Mouse (Mus musculus) CH12.LX (cell line): ENCODE measurements around the gene Pvalb. TPM values are rescaled to one million over a fixed set of nuclear protein-coding genes. Genes with fewer than 3 reads are reported as not detected.

Experiments used
- DNase-seq: peaks from one replicate; pipeline ENCODE4 v3.0.0-alpha.2; 2013; ENCODE audit errors: extremely low read depth
- H3K27ac ChIP-seq: 2 replicates; pipeline ENCODE4 v1.5.1; 2012; ENCODE audit warnings: low read depth, mild to moderate bottlenecking, control low read depth, moderate library complexity; ENCODE audit not compliant: insufficient read depth
- H3K27me3 ChIP-seq: replicated peaks from 2 replicates; pipeline ENCODE3; 2012; ENCODE audit warnings: inconsistent platforms
- H3K36me3 ChIP-seq, 2 experiments: replicated peaks in 1 of 2; 2 replicates each; pipeline versions ENCODE3 to v1.6.1; 2012; ENCODE audit warnings: inconsistent platforms in 1 of 2, low read length in 1 of 2, mild to moderate bottlenecking in 1 of 2, mixed read lengths in 1 of 2, moderate library complexity in 1 of 2; ENCODE audit not compliant: control insufficient read depth in 1 of 2, insufficient read depth in 1 of 2
- H3K4me1 ChIP-seq, 2 experiments: 2 replicates each; pipeline ENCODE4 v1.6.1; 2012; ENCODE audit warnings: inconsistent platforms in 1 of 2, moderate library complexity in 1 of 2; ENCODE audit not compliant: insufficient read depth in 2 of 2, control insufficient read depth in 1 of 2
- H3K4me2 ChIP-seq: 2 replicates; pipeline ENCODE4 v1.6.1; 2012; ENCODE audit warnings: low read depth, mild to moderate bottlenecking, control low read depth; ENCODE audit not compliant: poor library complexity, insufficient read depth, severe bottlenecking
- H3K4me3 ChIP-seq, 3 experiments: fragments of 150-350 bp in 1 of 3; sonication (generic) in 1 of 3; replicated peaks in 1 of 3; 2 replicates each; pipeline versions ENCODE3 to v1.5.1; 2011 to 2012; ENCODE audit warnings: low read depth in 2 of 3, low read length in 2 of 3, mild to moderate bottlenecking in 2 of 3, moderate library complexity in 2 of 3, control low read depth in 1 of 3, improper control_type of control experiment in 1 of 3, inconsistent platforms in 1 of 3, mixed read lengths in 1 of 3; ENCODE audit not compliant: poor library complexity in 1 of 3
- H3K79me2 ChIP-seq: replicated peaks from 2 replicates; pipeline ENCODE4 v1.6.1; 2012; ENCODE audit warnings: mild to moderate bottlenecking, moderate library complexity; ENCODE audit not compliant: control insufficient read depth, poor library complexity, insufficient read depth, severe bottlenecking; ENCODE audit errors: extremely low read depth
- H3K9ac ChIP-seq: 2 replicates; pipeline ENCODE4 v1.6.1; 2012; ENCODE audit warnings: low read depth, mild to moderate bottlenecking, control low read depth, moderate library complexity; ENCODE audit not compliant: insufficient read depth
- H3K9me3 ChIP-seq: replicated peaks from 2 replicates; pipeline ENCODE3; 2012; ENCODE audit warnings: low read length, inconsistent platforms, mixed read lengths
- BHLHE40 ChIP-seq: IDR thresholded peaks from 2 replicates; pipeline ENCODE4 v1.6.1; 2011; ENCODE audit warnings: mild to moderate bottlenecking, low read depth, low read length, improper control_type of control experiment
- CHD1 ChIP-seq: IDR thresholded peaks from 2 replicates; pipeline ENCODE4 v1.6.1; 2012; ENCODE audit warnings: low read depth, low read length, improper control_type of control experiment, inconsistent platforms
- CHD2 ChIP-seq: IDR thresholded peaks from 2 replicates; pipeline ENCODE4 v1.6.1; 2011; ENCODE audit warnings: low read length, improper control_type of control experiment
- CTCF ChIP-seq, 2 experiments: IDR thresholded peaks in 1 of 2; conservative IDR thresholded peaks in 1 of 2; 2 replicates each; pipeline ENCODE4 v1.5.1; 2011 to 2012; ENCODE audit warnings: low read depth in 2 of 2, low read length in 2 of 2, improper control_type of control experiment in 1 of 2, inconsistent platforms in 1 of 2, mild to moderate bottlenecking in 1 of 2, moderate library complexity in 1 of 2
- E2F4 ChIP-seq: IDR thresholded peaks from 2 replicates; pipeline ENCODE4 v1.6.1; 2011; ENCODE audit warnings: low read depth, low read length, improper control_type of control experiment; ENCODE audit not compliant: insufficient replicate concordance
- ELF1 ChIP-seq: IDR thresholded peaks from 2 replicates; pipeline ENCODE4 v1.6.1; 2014; ENCODE audit warnings: low read depth, mild to moderate bottlenecking, inconsistent platforms, low read length, improper control_type of control experiment
- EP300 ChIP-seq: IDR thresholded peaks from 2 replicates; pipeline ENCODE4 v1.6.1; 2011; ENCODE audit warnings: low read length, improper control_type of control experiment
- ETS1 ChIP-seq: conservative IDR thresholded peaks from 2 replicates; pipeline ENCODE4 v1.6.1; 2012; ENCODE audit warnings: low read depth, mild to moderate bottlenecking, inconsistent platforms, low read length, improper control_type of control experiment, moderate library complexity
- GABPA ChIP-seq: IDR thresholded peaks from 2 replicates; pipeline ENCODE4 v1.6.1; 2012; ENCODE audit warnings: low read depth, low read length, improper control_type of control experiment, inconsistent platforms; ENCODE audit not compliant: insufficient replicate concordance
- HCFC1 ChIP-seq: IDR thresholded peaks from 2 replicates; pipeline ENCODE4 v1.6.1; 2012; ENCODE audit warnings: low read depth, mild to moderate bottlenecking, inconsistent platforms, low read length, improper control_type of control experiment
- IRF4 ChIP-seq: IDR thresholded peaks from 2 replicates; pipeline ENCODE4 v1.6.1; 2014; ENCODE audit warnings: low read depth, mild to moderate bottlenecking, inconsistent platforms, low read length, improper control_type of control experiment
- JUN ChIP-seq: IDR thresholded peaks from 2 replicates; pipeline ENCODE4 v1.6.1; 2011; ENCODE audit warnings: low read depth, mild to moderate bottlenecking, low read length, improper control_type of control experiment, moderate library complexity; ENCODE audit not compliant: insufficient read depth
- JUND ChIP-seq: conservative IDR thresholded peaks from 2 replicates; pipeline ENCODE4 v1.6.1; 2011; ENCODE audit warnings: low read depth, low read length, improper control_type of control experiment
- KAT2A ChIP-seq: IDR thresholded peaks from 2 replicates; pipeline ENCODE4 v1.6.1; 2012; ENCODE audit warnings: low read length, improper control_type of control experiment, inconsistent platforms; ENCODE audit not compliant: insufficient replicate concordance
- MAFK ChIP-seq: IDR thresholded peaks from 2 replicates; pipeline ENCODE4 v1.6.1; 2011; ENCODE audit warnings: low read length, improper control_type of control experiment; ENCODE audit not compliant: insufficient replicate concordance
- MAX ChIP-seq: IDR thresholded peaks from 2 replicates; pipeline ENCODE4 v1.6.1; 2011; ENCODE audit warnings: low read length, improper control_type of control experiment
- MAZ ChIP-seq: IDR thresholded peaks from 2 replicates; pipeline ENCODE4 v1.6.1; 2012; ENCODE audit warnings: low read depth, mild to moderate bottlenecking, inconsistent platforms, low read length, improper control_type of control experiment, moderate library complexity
- MEF2A ChIP-seq: IDR thresholded peaks from 2 replicates; pipeline ENCODE4 v1.6.1; 2014; ENCODE audit warnings: low read depth, mild to moderate bottlenecking, inconsistent platforms, low read length, improper control_type of control experiment, borderline replicate concordance
- MXI1 ChIP-seq: IDR thresholded peaks from 2 replicates; pipeline ENCODE4 v1.6.1; 2011; ENCODE audit warnings: mild to moderate bottlenecking, low read depth, low read length, improper control_type of control experiment
- MYC ChIP-seq: IDR thresholded peaks from 2 replicates; pipeline ENCODE4 v1.6.1; 2011; ENCODE audit warnings: low read depth, mild to moderate bottlenecking, improper control_type of control experiment, low read length
- NELFE ChIP-seq: IDR thresholded peaks from 2 replicates; pipeline ENCODE4 v1.6.1; 2011; ENCODE audit warnings: low read depth, low read length, improper control_type of control experiment
- NRF1 ChIP-seq: IDR thresholded peaks from 2 replicates; pipeline ENCODE4 v1.6.1; 2014; ENCODE audit warnings: low read depth, mild to moderate bottlenecking, inconsistent platforms, low read length, improper control_type of control experiment, moderate library complexity
- PAX5 ChIP-seq: IDR thresholded peaks from 2 replicates; pipeline ENCODE4 v1.6.1; 2012; ENCODE audit warnings: low read length, inconsistent platforms, mixed read lengths
- POLR2A ChIP-seq: IDR thresholded peaks from 2 replicates; pipeline ENCODE4 v1.6.1; 2011; ENCODE audit warnings: low read depth, mild to moderate bottlenecking, improper control_type of control experiment, low read length
- POLR2AphosphoS2 ChIP-seq: IDR thresholded peaks from 2 replicates; pipeline ENCODE4 v1.6.1; 2011; ENCODE audit warnings: low read depth, low read length, improper control_type of control experiment
- RAD21 ChIP-seq: IDR thresholded peaks from 2 replicates; pipeline ENCODE4 v1.6.1; 2011; ENCODE audit warnings: low read depth, mild to moderate bottlenecking, low read length, improper control_type of control experiment, moderate library complexity
- RCOR1 ChIP-seq: conservative IDR thresholded peaks from 2 replicates; pipeline ENCODE4 v1.6.1; 2012; ENCODE audit warnings: low read depth, mild to moderate bottlenecking, inconsistent platforms, low read length, improper control_type of control experiment
- SIN3A ChIP-seq: IDR thresholded peaks from 2 replicates; pipeline ENCODE4 v1.6.1; 2012; ENCODE audit warnings: low read length, improper control_type of control experiment, inconsistent platforms
- SMC3 ChIP-seq: IDR thresholded peaks from 2 replicates; pipeline ENCODE4 v1.6.1; 2011; ENCODE audit warnings: low read depth, low read length, improper control_type of control experiment
- TBP ChIP-seq: conservative IDR thresholded peaks from 2 replicates; pipeline ENCODE4 v1.6.1; 2011; ENCODE audit warnings: low read depth, low read length, improper control_type of control experiment
- TCF12 ChIP-seq: IDR thresholded peaks from 2 replicates; pipeline ENCODE4 v1.6.1; 2014; ENCODE audit warnings: low read depth, mild to moderate bottlenecking, inconsistent platforms, low read length, improper control_type of control experiment
- UBTF ChIP-seq: IDR thresholded peaks from 2 replicates; pipeline ENCODE4 v1.6.1; 2012; ENCODE audit warnings: low read depth, mild to moderate bottlenecking, inconsistent platforms, low read length, improper control_type of control experiment, moderate library complexity
- USF1 ChIP-seq: IDR thresholded peaks from 2 replicates; pipeline ENCODE4 v1.6.1; 2014; ENCODE audit warnings: low read depth, mild to moderate bottlenecking, inconsistent platforms, low read length, improper control_type of control experiment
- USF2 ChIP-seq: conservative IDR thresholded peaks from 2 replicates; pipeline ENCODE4 v1.6.1; 2011; ENCODE audit warnings: low read depth, low read length, improper control_type of control experiment
- ZC3H11A ChIP-seq: IDR thresholded peaks from 2 replicates; pipeline ENCODE4 v1.6.1; 2012; ENCODE audit warnings: low read depth, mild to moderate bottlenecking, inconsistent platforms, low read length, improper control_type of control experiment
- ZKSCAN1 ChIP-seq: IDR thresholded peaks from 2 replicates; pipeline ENCODE4 v1.6.1; 2012; ENCODE audit warnings: low read depth, inconsistent platforms, low read length, improper control_type of control experiment, borderline replicate concordance
- ZMIZ1 ChIP-seq: IDR thresholded peaks from 2 replicates; pipeline ENCODE4 v1.6.1; 2012; ENCODE audit warnings: low read depth, mild to moderate bottlenecking, inconsistent platforms, low read length, improper control_type of control experiment
- ZNF384 ChIP-seq: IDR thresholded peaks from 2 replicates; pipeline ENCODE4 v1.6.1; 2012; ENCODE audit warnings: low read depth, low read length, improper control_type of control experiment, inconsistent platforms
- dilution Hi-C: fragments of 300-500 bp; cut with MboI; formaldehyde crosslinking; loops from 2 replicates; pipeline ENCODE4 v1.14.3; 2020; ENCODE audit warnings: low sequenced_read_pairs; ENCODE audit not compliant: extremely low pct_unique_long_range_greater_than_20kb, extremely low pct_ligation_motif_present
- in situ Hi-C: fragments of 300-500 bp; cut with MboI; formaldehyde crosslinking; loops from 3 replicates; pipeline ENCODE4 v1.14.3; 2019; ENCODE audit warnings: low sequenced_read_pairs, low pct_ligation_motif_present, low pct_unique_long_range_greater_than_20kb, mixed read lengths
- polyA plus RNA-seq: library from polyadenylated mRNA; unstranded; fragments of >175 nt; gene quantifications from 2 replicates; pipeline ENCODE4 v1.2.1, GENCODE M21; 2012; ENCODE audit warnings: low read depth; ENCODE audit not compliant: insufficient read length
- total RNA-seq, 2 experiments: library from RNA; depleted of rRNA; stranded (reverse); fragments of 300-350 nt in 1 of 2; fragments of >200 nt in 1 of 2; gene quantifications; 2 replicates each; pipeline ENCODE4 v1.2.3; 2012 to 2014

Pvalb gene
- total and polyA plus RNA-seq, 3 experiments, result 11.4 to 16.4 (median 12.8) TPM

DNA sequence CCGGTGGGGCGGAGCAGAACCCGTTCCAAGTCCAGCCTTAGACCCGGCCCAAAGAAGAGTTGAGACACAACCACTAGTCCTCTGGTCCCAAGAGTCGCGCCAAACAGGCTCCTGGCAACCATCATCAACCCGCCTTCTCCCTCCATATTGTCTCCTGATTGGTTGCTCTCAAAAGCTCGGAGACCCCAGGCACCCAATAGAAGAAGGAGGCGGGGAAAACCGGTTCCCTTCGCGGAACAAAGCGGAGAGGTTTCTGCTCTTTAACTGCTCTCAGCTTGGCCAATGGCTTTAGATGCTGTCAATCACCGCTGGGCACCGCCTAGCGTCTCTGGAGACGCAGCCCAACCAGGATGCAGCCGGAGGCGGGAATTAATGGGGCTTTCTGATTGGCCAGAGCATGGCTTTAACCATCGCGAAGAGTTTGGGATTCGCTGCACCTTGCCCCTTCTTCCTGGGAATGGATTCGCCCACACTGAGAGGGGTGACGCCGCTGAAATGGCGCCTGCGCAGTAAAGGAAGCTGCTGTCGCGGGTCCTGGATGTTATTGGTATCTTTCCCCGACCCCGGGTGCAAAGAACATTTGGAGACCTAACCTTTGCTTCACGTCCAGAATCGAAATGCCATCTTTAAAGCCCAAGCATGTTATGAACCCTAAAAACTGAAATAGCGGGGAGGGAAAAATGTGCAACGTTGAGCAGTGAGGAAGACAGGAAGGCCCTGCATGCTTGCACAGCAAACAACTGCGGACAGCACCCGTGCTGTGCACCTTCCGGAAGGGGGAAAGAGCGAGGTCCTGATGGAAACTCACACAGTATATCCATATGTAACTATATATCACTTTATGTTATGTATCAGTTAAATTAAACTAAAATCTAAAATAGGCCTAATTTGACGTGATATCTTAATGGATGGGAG is 32.0 kb downstream of the Pvalb start, which contains the start of gene Ift27:
Gene Ift27, minus strand, starts transcription at position 136 of the 915 bp plus-strand sequence.
- Histone ChIP-seq H3K4me1 (peaks cover 35 to 67% of the 10 kb centered on the region in 2 experiments), H3K79me2 (no peaks in the 10 kb centered on the region; the same call in 1 of the 2 replicates), H3K9ac (peak within 1 kb of the TSS; percentile 80), H3K4me2 (peak within 1 kb of the TSS; percentile 92), H3K9me3 (no peaks in the 10 kb centered on the region), H3K27ac (peak within 1 kb of the TSS; percentile 69), H3K27me3 (no peaks in the 10 kb centered on the region), H3K4me3 (peak within 1 kb of the TSS; percentile 65 to 88 (median 72)), H3K36me3 (no peaks in the 10 kb centered on the region)
- DNase-seq, result peak; percentile 100
- in situ Hi-C loops (loop anchor here (25.0 kb wide), 1 partner anchor 437 kb away; the partner anchor contains the start of gene Apol9b), dilution Hi-C loops (no loop called here)
- peak; percentile 85 for TF ChIP-seq TCF12
- TF ChIP-seq ZMIZ1, result no peak
- TF ChIP-seq SMC3, result no peak
- TF ChIP-seq BHLHE40, result peak; percentile 62
- TF ChIP-seq E2F4, result peak; percentile 98
- no peak for TF ChIP-seq PAX5
- no peak; the same call in 1 of the 2 replicates for TF ChIP-seq IRF4
- TF ChIP-seq MAZ, result no peak
- TF ChIP-seq POLR2A, result peak; percentile 79
- TF ChIP-seq TBP, result peak; percentile 85
- peak; percentile 66 for TF ChIP-seq HCFC1
- TF ChIP-seq JUND, result no peak; the same call in 1 of the 2 replicates
- no peak for TF ChIP-seq ZKSCAN1
- no peak; the same call in 1 of the 2 replicates for TF ChIP-seq POLR2AphosphoS2
- no peak for TF ChIP-seq ETS1
- no peak for TF ChIP-seq GABPA
- TF ChIP-seq UBTF, result no peak
- no peak for TF ChIP-seq JUN
- TF ChIP-seq MYC, result peak; percentile 52
- peak; percentile 83 for TF ChIP-seq NRF1
- TF ChIP-seq USF1, result no peak
- peak; percentile 97 for TF ChIP-seq CHD1
- peak; percentile 93 for TF ChIP-seq ELF1
- peak; percentile 39; the same call in 1 of the 2 replicates for TF ChIP-seq MXI1
- no peak for TF ChIP-seq RCOR1
- TF ChIP-seq CTCF (conservative IDR thresholded peaks at IDR 0.05 in 1 of 2, IDR thresholded peaks at IDR 0.05 in 1 of 2; ENCODE audit: low read depth in 2 of 2, low read length in 2 of 2), result no peak
- peak; percentile 15; the same call in 1 of the 2 replicates for TF ChIP-seq MEF2A
- peak; percentile 78 for TF ChIP-seq SIN3A
- TF ChIP-seq KAT2A, result 0 out of 2 replicates have a peak, but pooled peaks have one; percentile 24
- 0 out of 2 replicates have a peak, but pooled peaks have one; percentile 46 for TF ChIP-seq MAFK
- no peak for TF ChIP-seq ZNF384
- no peak for TF ChIP-seq USF2
- peak; percentile 93 for TF ChIP-seq CHD2
- no peak for TF ChIP-seq EP300
- TF ChIP-seq NELFE, result peak; percentile 78
- TF ChIP-seq ZC3H11A, result no peak
- no peak for TF ChIP-seq RAD21
- TF ChIP-seq MAX, result peak; percentile 79
